ENCODE assay signal across 8 mouse cellular contexts in the genomic region with DNA sequence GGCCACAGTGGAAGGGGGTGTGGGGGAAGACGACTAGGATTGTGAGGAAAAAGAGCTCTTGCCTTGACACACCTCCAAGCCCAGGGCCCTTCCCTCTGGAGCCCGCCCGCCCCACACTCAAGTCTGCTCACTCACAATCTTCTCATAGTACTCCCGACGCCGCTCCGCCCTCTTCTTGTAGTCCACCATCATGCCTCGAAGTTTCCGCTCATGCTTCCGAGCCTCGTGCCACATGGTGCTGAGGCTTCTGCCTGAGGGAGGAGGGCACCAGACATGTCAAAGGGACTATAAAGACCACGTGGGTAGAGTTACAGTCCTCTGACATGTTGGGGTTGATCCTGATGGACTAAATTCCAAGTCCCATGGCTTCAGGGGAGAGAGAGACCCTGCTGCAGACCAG. TPM values are rescaled to one million over a fixed set of nuclear protein-coding genes. Genes with fewer than 3 reads are reported as not detected.
DNase-seq lines count a peak whose midpoint lies in the region; ATAC-seq and TF ChIP-seq lines count a peak whose summit lies in the region.

No protein-coding gene starts in this region.

- dilution Hi-C loops in CH12.LX (cut with MboI; ENCODE audit: extremely low pct_ligation_motif_present, extremely low pct_unique_long_range_greater_than_20kb, low sequenced_read_pairs) = no loop called here

- no peak for TF ChIP-seq RAD21 in CH12.LX (IDR thresholded peaks at IDR 0.05; ENCODE audit: low read depth, low read length)

- H3K9ac ChIP-seq in CH12.LX (ENCODE audit: insufficient read depth, low read depth) = peak overlapping the region; percentile 90
- no peak overlapping the region for H3K9ac ChIP-seq in forebrain, embryonic 16.5 days (replicated peaks; ENCODE audit: low read depth, low read length)
- peak overlapping the region; percentile 93; the same call in 1 of the 2 replicates for H3K9ac ChIP-seq in liver, postnatal 0 days (replicated peaks)

- peaks cover 11 to 51% of the 10 kb centered on the region in 2 experiments; a peak in 3 of 4 replicates for H3K4me1 ChIP-seq in CH12.LX (ENCODE audit: control insufficient read depth in 1 of 2, insufficient read depth in 2 of 2)
- peaks cover 29% of the 10 kb centered on the region for H3K4me1 ChIP-seq in forebrain, embryonic 16.5 days (replicated peaks; ENCODE audit: control insufficient read depth, insufficient read depth, low read length)
- H3K4me1 ChIP-seq in liver, postnatal 0 days (ENCODE audit: insufficient read depth) = peaks cover 18% of the 10 kb centered on the region

- WGBS in forebrain, embryonic 16.5 days = 76% methylated on average over 12 of the region's 12 CpGs
- 77% methylated on average over 12 of the region's 12 CpGs for WGBS in liver, postnatal 0 days (ENCODE audit: insufficient replicate concordance)

- no peak for TF ChIP-seq EP300 in CH12.LX (IDR thresholded peaks at IDR 0.05; ENCODE audit: low read length)
- no peak for TF ChIP-seq EP300 in liver, postnatal 0 days (IDR thresholded peaks at IDR 0.05; ENCODE audit: low read depth)

- peaks cover 43% of the 10 kb centered on the region for H3K79me2 ChIP-seq in CH12.LX (replicated peaks; ENCODE audit: control insufficient read depth, extremely low read depth, insufficient read depth, poor library complexity, severe bottlenecking)

- peak; percentile 50; the same call in 1 of the 2 replicates for TF ChIP-seq POLR2A in CH12.LX (IDR thresholded peaks at IDR 0.05; ENCODE audit: low read depth, low read length)

- H3K4me2 ChIP-seq in CH12.LX (ENCODE audit: insufficient read depth, low read depth, poor library complexity, severe bottlenecking) = peak overlapping the region; percentile 97
- H3K4me2 ChIP-seq in forebrain, embryonic 16.5 days (ENCODE audit: low read length) = peak overlapping the region; percentile 57
- peak overlapping the region; percentile 73 for H3K4me2 ChIP-seq in liver, postnatal 0 days (ENCODE audit: low read depth, low read length)

- H3K27ac ChIP-seq in CH12.LX (ENCODE audit: insufficient read depth, low read depth) = no peak overlapping the region
- H3K27ac ChIP-seq in forebrain, embryonic 16.5 days (ENCODE audit: low read length) = no peak overlapping the region
- no peak overlapping the region for H3K27ac ChIP-seq in liver, postnatal 0 days (ENCODE audit: low read depth)

- H3K27me3 ChIP-seq in CH12.LX (replicated peaks) = no peaks in the 10 kb centered on the region
- H3K27me3 ChIP-seq in forebrain, embryonic 16.5 days (replicated peaks; ENCODE audit: control insufficient read depth, insufficient read depth, low read length) = no peaks in the 10 kb centered on the region
- no peaks in the 10 kb centered on the region for H3K27me3 ChIP-seq in liver, postnatal 0 days (ENCODE audit: insufficient read depth, low read length)

- no peaks in the 10 kb centered on the region for H3K9me3 ChIP-seq in CH12.LX (replicated peaks; ENCODE audit: low read length)
- no peaks in the 10 kb centered on the region for H3K9me3 ChIP-seq in forebrain, embryonic 16.5 days (ENCODE audit: control insufficient read depth, low read length)
- no peaks in the 10 kb centered on the region for H3K9me3 ChIP-seq in liver, postnatal 0 days (ENCODE audit: low read length)

- DNase-seq in cerebellum, adult 9-11 months = peak; percentile 28
- no peak for DNase-seq in cerebellum, adult 8-10 months
- DNase-seq in CH12.LX (ENCODE audit: extremely low read depth) = peak; percentile 53
- DNase-seq in liver, postnatal 0 days = no peak
- no peak for DNase-seq in yolk sac, embryonic 10.5 days (ENCODE audit: low spot score)

- H3K36me3 ChIP-seq in CH12.LX (replicated peaks in 1 of 2; ENCODE audit: control insufficient read depth in 1 of 2, insufficient read depth in 1 of 2, low read length in 1 of 2) = peaks cover 42 to 72% of the 10 kb centered on the region in 2 experiments
- peaks cover 2% of the 10 kb centered on the region; the same call in 1 of the 2 replicates for H3K36me3 ChIP-seq in forebrain, embryonic 16.5 days (ENCODE audit: control insufficient read depth, insufficient read depth)
- peaks cover 33% of the 10 kb centered on the region for H3K36me3 ChIP-seq in liver, postnatal 0 days (replicated peaks; ENCODE audit: insufficient read depth, low read length)

- ATAC-seq in forebrain, embryonic 16.5 days = no peak
- no peak for ATAC-seq in liver, postnatal 0 days
- ATAC-seq in activated CD4-positive, CD25-positive, alpha-beta regulatory T cell, adult 4 months = no peak
- no peak for ATAC-seq in granulocyte monocyte progenitor cell, adult 5-6 weeks (replicated peaks; ENCODE audit: poor library complexity, severe bottlenecking)

- in situ Hi-C loops in CH12.LX (cut with MboI; ENCODE audit: low pct_ligation_motif_present, low pct_unique_long_range_greater_than_20kb, low sequenced_read_pairs) = no loop called here

- peak overlapping the region; percentile 95 to 99 (median 99) for H3K4me3 ChIP-seq in CH12.LX (replicated peaks in 1 of 3; ENCODE audit: low read depth in 2 of 3, low read length in 2 of 3, poor library complexity in 1 of 3)
- peak overlapping the region; percentile 73; the same call in 1 of the 2 replicates for H3K4me3 ChIP-seq in forebrain, embryonic 16.5 days (replicated peaks; ENCODE audit: low read length)
- H3K4me3 ChIP-seq in liver, postnatal 0 days (ENCODE audit: low read depth, low read length) = peak overlapping the region; percentile 90; the same call in 1 of the 2 replicates

- TF ChIP-seq CTCF in CH12.LX (conservative IDR thresholded peaks at IDR 0.05 in 1 of 2, IDR thresholded peaks at IDR 0.05 in 1 of 2; ENCODE audit: low read depth in 2 of 2, low read length in 2 of 2) = no peak
- TF ChIP-seq CTCF in liver, postnatal 0 days (IDR thresholded peaks at IDR 0.05; ENCODE audit: low read depth) = no peak

TF ChIP-seq in CH12.LX, 34 proteins besides CTCF, POLR2A, EP300 and RAD21 (continues in another document):
- TF ChIP-seq MAX (IDR thresholded peaks at IDR 0.05; ENCODE audit: low read length) (peak; percentile 95), MXI1 (IDR thresholded peaks at IDR 0.05; ENCODE audit: low read depth, low read length) (peak; percentile 97), MYC (IDR thresholded peaks at IDR 0.05; ENCODE audit: low read depth, low read length) (peak; percentile 94), SIN3A (IDR thresholded peaks at IDR 0.05; ENCODE audit: low read length) (peak; percentile 55; the same call in 1 of the 2 replicates)

RNA-seq across cellular contexts. Expression of a gene that starts 1.2 kb away (rescaled TPM):
- total RNA-seq in CH12.LX (2012; rRNA removed) (43.4 and 45.4 TPM in 2 replicates), CH12.LX (2014; rRNA removed) (14.5 and 17.5 TPM in 2 replicates)
- polyA plus RNA-seq in CH12.LX (2012; ENCODE audit: insufficient read length, low read depth) = 59.4 and 62.6 TPM in 2 replicates
- 57.2 and 57.6 TPM in 2 replicates for polyA plus RNA-seq in forebrain, embryonic 16.5 days (2015; fragmentation: Nextera tagmentation; extraction: Ambion mirVana)
- 7.6 and 8.1 TPM in 2 replicates for polyA plus RNA-seq in liver, postnatal 0 days (2015; fragmentation: Nextera tagmentation; extraction: Ambion mirVana)
- polyA plus RNA-seq in activated CD4-positive, CD25-positive, alpha-beta regulatory T cell, adult 4 months (2017; shearing (Covaris generic)) = 1 to 10 TPM; 8.4 to 9.7 TPM
- total RNA-seq in granulocyte monocyte progenitor cell, adult 5-6 weeks (2014; fragmentation: Nextera tagmentation) = 24.2 and 40.8 TPM in 2 replicates
- total RNA-seq in granulocyte monocyte progenitor cell, adult 5-6 weeks (2017) = 19.6 TPM in 2 replicates

RNA-seq across cellular contexts. Expression of a gene that starts 25.7 kb away (rescaled TPM):
- total RNA-seq in CH12.LX (2012; rRNA removed) (52.5 and 63.2 TPM in 2 replicates), CH12.LX (2014; rRNA removed) (89.6 and 101 TPM in 2 replicates)
- polyA plus RNA-seq in CH12.LX (2012; ENCODE audit: insufficient read length, low read depth) = 59.3 and 64.4 TPM in 2 replicates
- polyA plus RNA-seq in forebrain, embryonic 16.5 days (2015; fragmentation: Nextera tagmentation; extraction: Ambion mirVana) = 120 and 124 TPM in 2 replicates
- 61.7 and 66.9 TPM in 2 replicates for polyA plus RNA-seq in liver, postnatal 0 days (2015; fragmentation: Nextera tagmentation; extraction: Ambion mirVana)
- polyA plus RNA-seq in activated CD4-positive, CD25-positive, alpha-beta regulatory T cell, adult 4 months (2017; shearing (Covaris generic)) = 10 to 100 TPM; 88.3 to 91.8 TPM
- 66.1 and 70.9 TPM in 2 replicates for total RNA-seq in granulocyte monocyte progenitor cell, adult 5-6 weeks (2014; fragmentation: Nextera tagmentation)
- 37.8 and 44.3 TPM in 2 replicates for total RNA-seq in granulocyte monocyte progenitor cell, adult 5-6 weeks (2017)

RNA-seq across cellular contexts. Expression of a gene that starts 26.0 kb away (rescaled TPM):
- 26.5 and 30.0 TPM in 2 replicates for total RNA-seq in CH12.LX (2012; rRNA removed)
- 8.6 and 10.7 TPM in 2 replicates for total RNA-seq in CH12.LX (2014; rRNA removed)
- polyA plus RNA-seq in CH12.LX (2012; ENCODE audit: insufficient read length, low read depth) = 37.6 and 44.0 TPM in 2 replicates
- polyA plus RNA-seq in forebrain, embryonic 16.5 days (2015; fragmentation: Nextera tagmentation; extraction: Ambion mirVana) = 0.26 TPM in 1 of 2 replicates, not detected in the other
- 0.89 and 1.2 TPM in 2 replicates for polyA plus RNA-seq in liver, postnatal 0 days (2015; fragmentation: Nextera tagmentation; extraction: Ambion mirVana)
- 1 to 10 TPM in 1 of 2 experiments, under 1 TPM in 1; 0.46 to 2.3 TPM for polyA plus RNA-seq in activated CD4-positive, CD25-positive, alpha-beta regulatory T cell, adult 4 months (2017; shearing (Covaris generic))
- 3.9 and 7.0 TPM in 2 replicates for total RNA-seq in granulocyte monocyte progenitor cell, adult 5-6 weeks (2014; fragmentation: Nextera tagmentation)
- 3.8 and 3.9 TPM in 2 replicates for total RNA-seq in granulocyte monocyte progenitor cell, adult 5-6 weeks (2017)

RNA-seq across cellular contexts. Expression of a gene that starts 26.2 kb away (rescaled TPM):
- total RNA-seq in CH12.LX (2012; rRNA removed) (37.8 and 58.1 TPM in 2 replicates), CH12.LX (2014; rRNA removed) (41.5 and 44.0 TPM in 2 replicates)
- 50.6 and 59.6 TPM in 2 replicates for polyA plus RNA-seq in CH12.LX (2012; ENCODE audit: insufficient read length, low read depth)
- 3.9 and 4.5 TPM in 2 replicates for polyA plus RNA-seq in forebrain, embryonic 16.5 days (2015; fragmentation: Nextera tagmentation; extraction: Ambion mirVana)
- 2.2 and 2.3 TPM in 2 replicates for polyA plus RNA-seq in liver, postnatal 0 days (2015; fragmentation: Nextera tagmentation; extraction: Ambion mirVana)
- 10 to 100 TPM; 12.6 to 14.5 TPM for polyA plus RNA-seq in activated CD4-positive, CD25-positive, alpha-beta regulatory T cell, adult 4 months (2017; shearing (Covaris generic))
- total RNA-seq in granulocyte monocyte progenitor cell, adult 5-6 weeks (2014; fragmentation: Nextera tagmentation) = 1.2 TPM in 1 of 2 replicates, not detected in the other
- total RNA-seq in granulocyte monocyte progenitor cell, adult 5-6 weeks (2017) = 1.4 and 1.9 TPM in 2 replicates

RNA-seq across cellular contexts. Expression of a gene that starts 40.2 kb away (rescaled TPM):
- total RNA-seq in CH12.LX (2012; rRNA removed) (13.8 and 14.2 TPM in 2 replicates), CH12.LX (2014; rRNA removed) (7.3 and 7.7 TPM in 2 replicates)
- polyA plus RNA-seq in CH12.LX (2012; ENCODE audit: insufficient read length, low read depth) = 15.7 and 16.5 TPM in 2 replicates
- polyA plus RNA-seq in forebrain, embryonic 16.5 days (2015; fragmentation: Nextera tagmentation; extraction: Ambion mirVana) = 31.9 and 38.8 TPM in 2 replicates
- polyA plus RNA-seq in liver, postnatal 0 days (2015; fragmentation: Nextera tagmentation; extraction: Ambion mirVana) = 8.1 and 8.3 TPM in 2 replicates
- polyA plus RNA-seq in activated CD4-positive, CD25-positive, alpha-beta regulatory T cell, adult 4 months (2017; shearing (Covaris generic)) = 1 to 10 TPM; 3.2 TPM
- total RNA-seq in granulocyte monocyte progenitor cell, adult 5-6 weeks (2014; fragmentation: Nextera tagmentation) = 29.7 and 32.3 TPM in 2 replicates
- total RNA-seq in granulocyte monocyte progenitor cell, adult 5-6 weeks (2017) = 11.9 and 17.8 TPM in 2 replicates

Comparison
In these comparisons a context has a peak if more than half of its experiments do, and no peak if none do; other contexts are left out.
1. DNase-seq: peak in cerebellum, adult 9-11 months (single experiment) and CH12.LX (single experiment); none in cerebellum, adult 8-10 months (single experiment), liver, postnatal 0 days (single experiment) and yolk sac, embryonic 10.5 days (single experiment).
2. RNA of a gene that starts 26.0 kb away (polyA plus RNA-seq): 37.6 to 44.0 TPM in CH12.LX; 0.46 to 2.3 TPM in activated CD4-positive, CD25-positive, alpha-beta regulatory T cell, adult 4 months, 0.89 to 1.2 TPM in liver, postnatal 0 days and 0.26 TPM in forebrain, embryonic 16.5 days; every median in the first group is over 10 times any median in the second.
3. Peak in every context shown above with its lines, with median percentiles within 50 percentile points of each other: H3K4me2 ChIP-seq and H3K4me3 ChIP-seq.